Mouse (Mus musculus): ENCODE data around the gene Gm49322. TPM values are rescaled to one million over a fixed set of nuclear protein-coding genes. Genes with fewer than 3 reads are reported as not detected.

Gm49322 gene
- total and polyA plus RNA-seq, 3 experiments: 0.82 to 2.8 (median 2.2) TPM

GRCm38 (mm10) chr10:80655406-80656129 lies 49.7 kb downstream of the Gm49322 start:
- Histone ChIP-seq H3K4me1 (ENCODE audit: insufficient read depth, low read depth, low read length) (peaks cover 61% of the 10 kb centered on the region), H3K27me3 (ENCODE audit: insufficient read depth, low read length) (no peaks in the 10 kb centered on the region), H3K4me3 (ENCODE audit: low read depth, low read length) (peak overlapping the region; percentile 99), H3K36me3 (replicated peaks) (peaks cover 33% of the 10 kb centered on the region), H3K9me3 (replicated peaks) (no peaks in the 10 kb centered on the region)
- ATAC-seq (ENCODE audit: extremely low read depth, insufficient number of reproducible peaks, low FRiP score, poor library complexity, severe bottlenecking): no peak
- DNase-seq (ENCODE audit: low spot score): no peak
- TF ChIP-seq CTCF (IDR thresholded peaks at IDR 0.05; ENCODE audit: low read depth, low read length) (no peak), TAL1 (conservative IDR thresholded peaks at IDR 0.05; ENCODE audit: low read depth, low read length) (no peak), GATA1 (IDR thresholded peaks at IDR 0.05; ENCODE audit: borderline replicate concordance, low read length) (no peak), GATA2 (IDR thresholded peaks at IDR 0.05; ENCODE audit: borderline replicate concordance, low read depth, low read length) (no peak), POLR2AphosphoS5 (IDR thresholded peaks at IDR 0.05; ENCODE audit: insufficient replicate concordance, low read depth, low read length) (no peak)

GRCm38 (mm10) chr10:80656130-80656862 lies 50.5 kb downstream of the Gm49322 start:
- DNase-seq (ENCODE audit: low spot score): peak; percentile 83
- peak; percentile 88 for ATAC-seq (ENCODE audit: extremely low read depth, insufficient number of reproducible peaks, low FRiP score, poor library complexity, severe bottlenecking)
- TF ChIP-seq POLR2AphosphoS5 (IDR thresholded peaks at IDR 0.05; ENCODE audit: insufficient replicate concordance, low read depth, low read length) (no peak), CTCF (IDR thresholded peaks at IDR 0.05; ENCODE audit: low read depth, low read length) (no peak), TAL1 (conservative IDR thresholded peaks at IDR 0.05; ENCODE audit: low read depth, low read length) (no peak), GATA2 (IDR thresholded peaks at IDR 0.05; ENCODE audit: borderline replicate concordance, low read depth, low read length) (no peak), GATA1 (IDR thresholded peaks at IDR 0.05; ENCODE audit: borderline replicate concordance, low read length) (no peak)
- H3K4me1 ChIP-seq (ENCODE audit: insufficient read depth, low read depth, low read length): peaks cover 64% of the 10 kb centered on the region
- no peaks in the 10 kb centered on the region for H3K27me3 ChIP-seq (ENCODE audit: insufficient read depth, low read length)
- no peaks in the 10 kb centered on the region for H3K9me3 ChIP-seq (replicated peaks)
- H3K36me3 ChIP-seq (replicated peaks): peaks cover 27% of the 10 kb centered on the region
- peak overlapping the region; percentile 99 for H3K4me3 ChIP-seq (ENCODE audit: low read depth, low read length)

DNA sequence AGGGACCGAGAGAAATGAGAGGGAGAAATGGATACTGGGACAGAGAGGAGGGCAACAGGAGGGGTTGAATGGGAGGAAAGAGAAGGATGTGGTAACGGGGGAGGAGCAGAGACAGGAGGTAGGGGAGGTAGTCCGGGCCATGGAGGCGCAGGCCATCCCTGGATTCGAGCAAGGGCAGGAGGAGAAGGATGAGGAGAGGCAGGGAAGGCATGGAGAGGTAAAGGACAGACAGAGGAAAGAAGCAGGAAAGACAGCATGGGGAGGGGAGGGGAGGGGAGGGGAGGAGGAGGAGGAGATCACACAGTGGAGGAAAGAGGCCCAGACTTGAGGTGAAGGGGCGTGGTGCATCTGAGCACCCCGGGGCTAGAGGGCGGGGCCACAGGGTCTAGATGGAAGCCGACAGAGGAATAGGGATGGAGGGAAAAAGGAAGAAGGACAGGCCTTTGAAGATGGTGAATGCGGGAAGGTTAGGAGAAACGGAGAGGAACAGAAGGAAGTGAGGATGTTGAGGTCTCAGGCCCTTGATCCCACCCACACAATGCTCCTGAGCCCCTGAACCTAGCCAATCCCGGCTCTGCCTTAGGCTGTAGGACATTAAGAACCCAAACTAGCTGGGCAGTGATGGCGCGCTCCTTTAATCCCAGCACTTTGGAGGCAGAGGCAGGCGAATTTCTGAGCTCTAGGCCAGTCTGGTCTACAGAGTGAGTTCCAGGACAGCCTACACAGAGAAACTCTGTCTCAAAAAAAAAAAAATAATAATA lies 51.2 kb downstream of the Gm49322 start, which contains the start of gene Btbd2:
Btbd2 (minus strand) TSS at position 209 of the 761 bp plus-strand sequence.
- H3K9me3 ChIP-seq (replicated peaks): no peaks in the 10 kb centered on the region
- ATAC-seq (ENCODE audit: extremely low read depth, insufficient number of reproducible peaks, low FRiP score, poor library complexity, severe bottlenecking): no peak
- DNase-seq (ENCODE audit: low spot score): no peak

GRCm38 (mm10) chr10:80658194-80658840 lies 52.5 kb downstream of the Gm49322 start:
- H3K4me1 ChIP-seq (ENCODE audit: insufficient read depth, low read depth, low read length): peaks cover 70% of the 10 kb centered on the region

More for the DNA sequence above, 51.2 kb downstream of the Gm49322 start, which contains the start of gene Btbd2:
- TF ChIP-seq TAL1 (conservative IDR thresholded peaks at IDR 0.05; ENCODE audit: low read depth, low read length) (no peak), CTCF (IDR thresholded peaks at IDR 0.05; ENCODE audit: low read depth, low read length) (no peak), POLR2AphosphoS5 (IDR thresholded peaks at IDR 0.05; ENCODE audit: insufficient replicate concordance, low read depth, low read length) (no peak)
- Histone ChIP-seq H3K4me3 (ENCODE audit: low read depth, low read length) (peak within 1 kb of the TSS; percentile 99), H3K27me3 (ENCODE audit: insufficient read depth, low read length) (no peaks in the 10 kb centered on the region), H3K4me1 (ENCODE audit: insufficient read depth, low read depth, low read length) (peaks cover 65% of the 10 kb centered on the region), H3K36me3 (replicated peaks) (peaks cover 23% of the 10 kb centered on the region)

DNA sequence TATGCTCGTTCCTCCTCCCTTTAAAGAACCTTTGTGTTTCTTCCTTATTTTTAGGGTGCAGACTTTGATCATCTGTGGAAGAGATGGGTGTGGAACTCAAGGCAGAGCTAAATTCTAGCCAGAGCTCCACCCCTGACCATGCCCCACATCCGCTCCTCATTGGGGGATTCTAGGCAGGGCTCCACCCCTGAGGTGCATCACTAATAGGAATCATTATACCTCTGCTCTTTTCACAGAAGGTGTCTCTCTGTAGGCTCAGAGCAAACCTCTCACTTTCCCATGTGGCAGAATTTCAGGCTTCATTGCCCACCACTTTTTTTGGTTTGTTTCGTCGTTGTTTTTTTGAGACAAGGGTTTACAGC lies 53.0 kb downstream of the Gm49322 start:
- H3K4me3 ChIP-seq (ENCODE audit: low read depth, low read length): peak overlapping the region; percentile 50; the same call in 1 of the 2 replicates
- TF ChIP-seq CTCF (IDR thresholded peaks at IDR 0.05; ENCODE audit: low read depth, low read length) (no peak), GATA2 (IDR thresholded peaks at IDR 0.05; ENCODE audit: borderline replicate concordance, low read depth, low read length) (no peak), POLR2AphosphoS5 (IDR thresholded peaks at IDR 0.05; ENCODE audit: insufficient replicate concordance, low read depth, low read length) (no peak), TAL1 (conservative IDR thresholded peaks at IDR 0.05; ENCODE audit: low read depth, low read length) (no peak), GATA1 (IDR thresholded peaks at IDR 0.05; ENCODE audit: borderline replicate concordance, low read length) (no peak)
- peaks cover 75% of the 10 kb centered on the region for H3K4me1 ChIP-seq (ENCODE audit: insufficient read depth, low read depth, low read length)
- no peak for DNase-seq (ENCODE audit: low spot score)
- no peaks in the 10 kb centered on the region for H3K27me3 ChIP-seq (ENCODE audit: insufficient read depth, low read length)
- H3K36me3 ChIP-seq (replicated peaks): peaks cover 9% of the 10 kb centered on the region
- no peaks in the 10 kb centered on the region for H3K9me3 ChIP-seq (replicated peaks)
- peak; percentile 42 for ATAC-seq (ENCODE audit: extremely low read depth, insufficient number of reproducible peaks, low FRiP score, poor library complexity, severe bottlenecking)

More at GRCm38 (mm10) chr10:80658194-80658840, 52.5 kb downstream of the Gm49322 start:
- no peak for DNase-seq (ENCODE audit: low spot score)
- Histone ChIP-seq H3K27me3 (ENCODE audit: insufficient read depth, low read length) (no peaks in the 10 kb centered on the region), H3K9me3 (replicated peaks) (no peaks in the 10 kb centered on the region), H3K4me3 (ENCODE audit: low read depth, low read length) (peak overlapping the region; percentile 50; the same call in 1 of the 2 replicates), H3K36me3 (replicated peaks) (peaks cover 12% of the 10 kb centered on the region)
- ATAC-seq (ENCODE audit: extremely low read depth, insufficient number of reproducible peaks, low FRiP score, poor library complexity, severe bottlenecking): no peak
- no peak for TF ChIP-seq GATA1 (IDR thresholded peaks at IDR 0.05; ENCODE audit: borderline replicate concordance, low read length)
- no peak for TF ChIP-seq POLR2AphosphoS5 (IDR thresholded peaks at IDR 0.05; ENCODE audit: insufficient replicate concordance, low read depth, low read length)
- TF ChIP-seq CTCF (IDR thresholded peaks at IDR 0.05; ENCODE audit: low read depth, low read length): no peak
- no peak for TF ChIP-seq TAL1 (conservative IDR thresholded peaks at IDR 0.05; ENCODE audit: low read depth, low read length)
- no peak for TF ChIP-seq GATA2 (IDR thresholded peaks at IDR 0.05; ENCODE audit: borderline replicate concordance, low read depth, low read length)
